Mouse (Mus musculus): Measurements from ENCODE around the gene Gipc3.

DNA sequence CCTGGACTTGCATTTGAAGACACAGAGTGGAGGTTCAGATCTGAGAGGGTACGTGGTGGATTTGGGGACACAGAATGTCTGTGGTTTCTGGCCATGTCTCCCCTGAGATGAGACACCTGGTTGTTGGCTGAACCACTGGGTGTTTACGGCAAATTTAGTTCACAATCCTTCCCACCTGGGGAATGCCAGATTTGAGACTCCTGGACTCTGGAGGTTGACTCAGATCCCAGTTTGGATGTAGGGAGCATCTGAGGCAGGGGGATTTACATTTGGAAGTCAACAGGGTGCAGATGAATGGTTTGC lies 34.2 kb upstream of the Gipc3 start:
- TF ChIP-seq CTCF (IDR thresholded peaks at IDR 0.05; ENCODE audit: control insufficient read depth, insufficient read depth, insufficient replicate concordance, low read depth, low read length) (no peak), POLR2A (IDR thresholded peaks at IDR 0.05; ENCODE audit: control insufficient read depth, low read depth, low read length) (no peak)

Measured in testis, adult 2 months (tissue).